Mouse (Mus musculus) olfactory bulb, adult 2 months (tissue): ENCODE results near the gene Caskin1.

ENCODE experiments used
- CTCF ChIP-seq: fragments of 200-500 bp; IDR thresholded peaks from 2 replicates; pipeline ENCODE4 v1.5.1; 2012; ENCODE audit warnings: low read depth, mild to moderate bottlenecking, low read length, moderate library complexity; ENCODE audit not compliant: insufficient read depth
- POLR2A ChIP-seq: fragments of 200-500 bp; IDR thresholded peaks from 2 replicates; pipeline ENCODE4 v1.6.1; 2012; ENCODE audit warnings: mild to moderate bottlenecking, low read depth, low read length, moderate library complexity; ENCODE audit not compliant: insufficient read depth

GRCm38 (mm10) chr17:24485090-24485860 lies 3.1 kb upstream of the Caskin1 start:
- TF ChIP-seq CTCF (no peak), POLR2A (no peak)
